Mouse (Mus musculus) cortical plate, adult 2 months (tissue): Measurements from ENCODE around the gene Tmem131.

Experiments used
- CTCF ChIP-seq: fragments of 200-500 bp; IDR thresholded peaks from 2 replicates; pipeline ENCODE4 v1.5.1; 2011; ENCODE audit warnings: mild to moderate bottlenecking, control low read depth, low read length; ENCODE audit not compliant: insufficient read depth; ENCODE audit errors: extremely low read depth
- POLR2A ChIP-seq: fragments of 200-500 bp; IDR thresholded peaks from 2 replicates; pipeline ENCODE4 v1.6.1; 2011; ENCODE audit warnings: mild to moderate bottlenecking, low read length, control low read depth; ENCODE audit not compliant: insufficient read depth; ENCODE audit errors: extremely low read depth

- no peak for TF ChIP-seq CTCF
- TF ChIP-seq POLR2A = no peak
Measured at GRCm38 (mm10) chr1:36983754-36984153, 40.3 kb upstream of the Tmem131 start.
